Mouse (Mus musculus) lung, embryonic 14.5 days (tissue): ENCODE measurements around the gene Kalrn. TPM values are rescaled to one million over a fixed set of nuclear protein-coding genes. Genes with fewer than 3 reads are reported as not detected.

Experiments
- ATAC-seq: fragments of 200-750 bp; cut with Nextera tagmentation; 2 replicates; pipeline ENCODE4 v1.8.0; 2017; ENCODE audit warnings: mild to moderate bottlenecking, moderate TSS enrichment, moderate library complexity; ENCODE audit not compliant: insufficient read depth
- DNase-seq: peaks from one replicate; pipeline ENCODE4 v3.0.0-alpha.2; 2015
- H3K27ac ChIP-seq: fragments of 300-500 bp; sonication (generic); 2 replicates; pipeline ENCODE4 v1.5.1; 2014; ENCODE audit warnings: low read depth, mild to moderate bottlenecking, moderate library complexity
- H3K27me3 ChIP-seq: fragments of 300-500 bp; sonication (generic); 2 replicates; pipeline ENCODE4 v1.6.1; 2014; ENCODE audit warnings: low read length, control low read depth; ENCODE audit not compliant: insufficient read depth
- H3K36me3 ChIP-seq: fragments of 300-500 bp; sonication (generic); 2 replicates; pipeline ENCODE4 v1.6.1; 2014; ENCODE audit warnings: control low read depth; ENCODE audit not compliant: insufficient read depth
- H3K4me1 ChIP-seq: fragments of 300-500 bp; sonication (generic); 2 replicates; pipeline ENCODE4 v1.6.1; 2014; ENCODE audit warnings: antibody characterized with exemption, control low read depth; ENCODE audit not compliant: insufficient read depth
- H3K4me2 ChIP-seq: fragments of 300-500 bp; sonication (generic); 2 replicates; pipeline ENCODE4 v1.6.1; 2014; ENCODE audit warnings: mild to moderate bottlenecking
- H3K4me3 ChIP-seq: fragments of 300-500 bp; sonication (generic); 2 replicates; pipeline ENCODE4 v1.5.1; 2014; ENCODE audit warnings: low read depth, low read length
- H3K9ac ChIP-seq: fragments of 300-500 bp; sonication (generic); 2 replicates; pipeline ENCODE4 v1.6.1; 2014
- H3K9me3 ChIP-seq: fragments of 300-500 bp; sonication (generic); 2 replicates; pipeline ENCODE4 v1.6.1; 2016; ENCODE audit warnings: low read depth, low read length, control low read depth
- CTCF ChIP-seq: IDR thresholded peaks from 2 replicates; pipeline ENCODE4 v1.5.1; 2016; ENCODE audit warnings: antibody characterized with exemption, low read depth
- WGBS: fragments of 180-500 bp; shearing (Covaris S2); extraction: QIAGEN DNeasy Blood & Tissue Kit; methylation state at CpG from one replicate; pipeline ENCODE4 v1.1.7; 2014; 5-methylcytosine and 5-hydroxymethylcytosine counted together
- polyA plus RNA-seq: library from polyadenylated mRNA; unstranded; fragments of >200 nt; fragmentation: Nextera tagmentation; extraction: Ambion mirVana; gene quantifications from 2 replicates; pipeline ENCODE4 v1.2.1, GENCODE M21; 2014

Kalrn gene
- polyA plus RNA-seq, 1 experiment from 2014 or later, result 15.0 TPM

GRCm38 (mm10) chr16:34536300-34536699 lies 37.0 kb downstream of the Kalrn start:
- no peak overlapping the region for H3K4me3 ChIP-seq
- H3K9me3 ChIP-seq, result no peaks in the 10 kb centered on the region
- 0 out of 2 replicates have a peak, but pooled peaks have one; percentile 4 for TF ChIP-seq CTCF
- DNase-seq (peak; percentile 45), ATAC-seq (no peak)
- H3K36me3 ChIP-seq, result no peaks in the 10 kb centered on the region
- H3K9ac ChIP-seq, result no peak overlapping the region
- peaks cover 3% of the 10 kb centered on the region; the same call in 1 of the 2 replicates for H3K4me1 ChIP-seq
- H3K27ac ChIP-seq, result no peak overlapping the region
- H3K4me2 ChIP-seq, result no peak overlapping the region
- 58% methylated on average over 6 of the region's 6 CpGs for WGBS
- no peaks in the 10 kb centered on the region for H3K27me3 ChIP-seq

DNA sequence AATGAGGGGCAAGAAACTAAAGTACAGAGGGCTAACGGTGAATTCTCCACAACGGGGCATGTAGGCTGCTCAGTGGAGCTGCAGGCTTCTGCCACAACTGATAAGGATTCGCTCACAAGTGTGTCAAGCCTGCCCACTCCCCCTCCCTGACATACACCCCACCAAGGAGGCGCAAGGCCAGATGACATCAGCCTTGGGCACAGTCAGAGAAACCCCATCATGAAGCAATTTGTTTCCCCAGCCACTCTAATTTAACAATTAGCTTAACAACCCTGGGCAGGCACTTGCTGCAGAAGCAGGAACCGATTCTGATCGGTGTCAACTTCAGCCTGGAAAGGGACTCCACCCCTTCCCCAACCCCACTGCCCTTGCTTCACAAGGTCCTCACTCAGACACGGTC lies 38.2 kb downstream of the Kalrn start:
- WGBS, result 31% methylated on average over 7 of the region's 7 CpGs
- DNase-seq, result no peak
- H3K9me3 ChIP-seq, result no peaks in the 10 kb centered on the region
- peaks cover 3% of the 10 kb centered on the region; the same call in 1 of the 2 replicates for H3K4me1 ChIP-seq
- H3K4me2 ChIP-seq, result no peak overlapping the region
- H3K9ac ChIP-seq, result no peak overlapping the region
- ATAC-seq, result no peak
- H3K36me3 ChIP-seq, result no peaks in the 10 kb centered on the region
- H3K4me3 ChIP-seq, result no peak overlapping the region
- no peak overlapping the region for H3K27ac ChIP-seq
- H3K27me3 ChIP-seq, result no peaks in the 10 kb centered on the region
- no peak for TF ChIP-seq CTCF

DNA sequence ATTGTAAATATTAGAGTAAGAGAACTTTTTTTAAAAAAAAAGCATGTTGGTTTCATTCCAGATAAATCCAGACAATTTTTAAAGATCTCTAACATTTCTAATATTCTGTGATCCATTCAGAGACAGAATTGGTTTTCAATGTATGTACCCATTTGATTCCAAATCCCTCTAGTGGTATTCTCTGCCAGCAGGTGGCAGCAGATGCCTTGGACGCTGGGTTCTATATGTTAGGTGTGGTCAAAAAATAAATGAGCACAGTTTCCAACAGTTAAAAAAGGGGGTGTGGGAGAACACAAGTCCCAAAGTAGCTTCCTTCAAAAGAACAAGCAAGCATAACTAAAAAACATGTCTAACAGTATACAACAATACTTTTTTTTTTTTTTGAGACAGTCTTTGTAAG lies 41.8 kb downstream of the Kalrn start:
- Histone ChIP-seq H3K27ac (no peak overlapping the region), H3K9ac (no peak overlapping the region), H3K36me3 (no peaks in the 10 kb centered on the region), H3K4me2 (no peak overlapping the region), H3K4me3 (no peak overlapping the region), H3K4me1 (peaks cover 10% of the 10 kb centered on the region), H3K27me3 (no peaks in the 10 kb centered on the region), H3K9me3 (no peaks in the 10 kb centered on the region)
- ATAC-seq, result no peak
- peak; percentile 86 for DNase-seq
- TF ChIP-seq CTCF, result peak; percentile 77
- 3% methylated on average over 1 of the region's 1 CpGs for WGBS

DNA sequence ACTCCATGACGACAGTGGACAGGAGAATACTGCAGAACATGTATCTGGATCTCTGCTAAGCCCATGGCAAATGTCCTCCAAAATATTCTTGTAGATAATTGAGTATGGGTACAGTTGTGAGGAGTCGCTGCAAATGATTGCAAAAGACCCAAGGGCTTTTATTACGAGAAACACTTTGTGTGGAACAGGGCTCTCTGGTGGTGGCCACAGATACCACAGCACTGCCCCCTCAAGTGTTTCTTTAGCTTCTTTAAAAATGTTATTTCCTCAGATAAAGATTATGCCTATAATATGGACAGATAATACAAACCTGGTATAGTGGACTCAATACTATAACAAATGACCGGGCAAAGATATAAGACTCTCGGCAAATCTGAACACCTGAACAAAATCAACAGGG lies 43.3 kb downstream of the Kalrn start:
- WGBS, result 81% methylated on average over 5 of the region's 5 CpGs

DNA sequence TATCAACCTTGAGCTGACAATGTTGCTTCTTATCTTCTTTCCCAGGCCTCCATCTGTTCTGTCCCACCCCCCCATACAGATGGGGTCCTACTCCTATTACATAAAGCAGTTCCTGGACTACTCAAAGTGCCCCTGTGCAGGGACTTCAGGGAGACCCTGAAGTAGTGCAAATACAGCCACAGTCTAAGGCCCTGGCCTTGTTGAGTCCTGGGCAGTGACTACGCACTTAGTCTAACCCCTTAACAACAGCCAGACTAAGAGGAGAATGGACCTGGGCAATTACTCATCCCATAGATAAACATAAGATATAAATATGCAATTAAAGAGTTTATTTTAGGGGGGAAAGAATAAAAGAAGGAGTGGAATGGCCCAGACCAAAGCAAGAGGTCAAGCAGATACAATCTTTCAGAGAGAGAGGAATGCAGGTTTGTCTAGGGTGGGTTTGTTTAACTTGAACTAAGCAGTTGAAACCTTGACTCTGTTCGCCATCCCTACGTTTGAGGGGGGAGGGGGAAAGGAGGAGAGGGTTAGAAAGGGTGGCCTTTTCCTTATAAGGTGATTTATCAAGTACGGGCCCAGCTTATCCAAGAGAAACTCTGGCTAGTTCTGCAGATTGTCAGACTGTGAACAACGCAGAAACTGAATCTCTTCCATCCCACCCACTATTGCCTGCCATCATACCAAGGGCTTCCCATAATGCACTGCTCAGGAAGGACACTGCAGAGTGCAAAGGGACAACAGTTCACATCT lies 44.9 kb downstream of the Kalrn start:
- Histone ChIP-seq H3K36me3 (no peaks in the 10 kb centered on the region), H3K9ac (no peak overlapping the region), H3K4me2 (no peak overlapping the region), H3K27ac (no peak overlapping the region), H3K4me3 (no peak overlapping the region), H3K4me1 (peaks cover 7% of the 10 kb centered on the region), H3K9me3 (no peaks in the 10 kb centered on the region), H3K27me3 (no peaks in the 10 kb centered on the region)
- ATAC-seq (peak; percentile 56; the same call in 1 of the 2 replicates), DNase-seq (peak; percentile 23)
- 21% methylated on average over 5 of the region's 5 CpGs for WGBS
- no peak for TF ChIP-seq CTCF

More for the DNA sequence above, 43.3 kb downstream of the Kalrn start:
- Histone ChIP-seq H3K4me2 (no peak overlapping the region), H3K4me3 (no peak overlapping the region), H3K4me1 (peaks cover 7% of the 10 kb centered on the region), H3K9ac (no peak overlapping the region), H3K9me3 (no peaks in the 10 kb centered on the region), H3K27me3 (no peaks in the 10 kb centered on the region), H3K27ac (no peak overlapping the region), H3K36me3 (no peaks in the 10 kb centered on the region)
- peak; percentile 3; the same call in 1 of the 2 replicates for TF ChIP-seq CTCF
- DNase-seq (no peak), ATAC-seq (no peak)

DNA sequence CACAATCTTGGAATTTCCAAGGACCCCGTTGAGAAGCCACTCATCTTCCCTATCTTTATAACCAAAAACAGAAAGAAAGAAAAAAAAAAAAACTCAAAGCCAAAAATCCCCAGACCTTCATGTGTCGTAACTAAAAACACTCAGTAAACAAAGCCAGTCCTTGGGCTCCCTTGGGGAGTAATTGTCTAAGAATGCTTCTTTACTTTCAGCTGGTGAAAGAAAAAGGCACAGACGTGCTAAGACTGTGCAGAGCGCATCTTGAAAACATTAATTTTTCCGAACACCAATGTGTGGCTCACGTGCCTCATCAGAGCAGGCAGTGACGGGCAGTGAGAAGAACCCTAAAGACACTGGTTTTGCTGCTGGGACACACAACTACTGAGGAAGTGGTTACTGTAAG lies 47.0 kb downstream of the Kalrn start:
- TF ChIP-seq CTCF, result no peak
- peak; percentile 19 for DNase-seq
- H3K36me3 ChIP-seq, result no peaks in the 10 kb centered on the region
- no peak overlapping the region for H3K9ac ChIP-seq
- no peaks in the 10 kb centered on the region for H3K27me3 ChIP-seq
- H3K4me1 ChIP-seq, result peaks cover 7% of the 10 kb centered on the region
- no peaks in the 10 kb centered on the region for H3K9me3 ChIP-seq
- H3K4me2 ChIP-seq, result no peak overlapping the region
- no peak overlapping the region for H3K4me3 ChIP-seq
- 68% methylated on average over 7 of the region's 7 CpGs for WGBS
- H3K27ac ChIP-seq, result 0 out of 2 replicates have a peak overlapping the region, but pooled peaks have one; percentile 12
- no peak for ATAC-seq

- no peak overlapping the region for H3K9ac ChIP-seq
- WGBS, result 78% methylated on average over 8 of the region's 8 CpGs
Observed at GRCm38 (mm10) chr16:34525866-34526265, 47.5 kb downstream of the Kalrn start.

More at GRCm38 (mm10) chr16:34525866-34526265, 47.5 kb downstream of the Kalrn start:
- H3K27ac ChIP-seq, result no peak overlapping the region
- no peak overlapping the region for H3K4me2 ChIP-seq
- no peaks in the 10 kb centered on the region for H3K36me3 ChIP-seq
- H3K4me1 ChIP-seq, result peaks cover 7% of the 10 kb centered on the region
- H3K4me3 ChIP-seq, result no peak overlapping the region
- TF ChIP-seq CTCF, result 0 out of 2 replicates have a peak, but pooled peaks have one; percentile 3
- no peak for ATAC-seq
- peak; percentile 31 for DNase-seq
- no peaks in the 10 kb centered on the region for H3K9me3 ChIP-seq
- no peaks in the 10 kb centered on the region for H3K27me3 ChIP-seq
